Mouse (Mus musculus) retina, postnatal 1 day (tissue): ENCODE results near the gene Pi4k2a.

Experiments used
- DNase-seq: peaks from one replicate; pipeline ENCODE4 v3.0.0-alpha.2; 2012

Pi4k2a gene

DNA sequence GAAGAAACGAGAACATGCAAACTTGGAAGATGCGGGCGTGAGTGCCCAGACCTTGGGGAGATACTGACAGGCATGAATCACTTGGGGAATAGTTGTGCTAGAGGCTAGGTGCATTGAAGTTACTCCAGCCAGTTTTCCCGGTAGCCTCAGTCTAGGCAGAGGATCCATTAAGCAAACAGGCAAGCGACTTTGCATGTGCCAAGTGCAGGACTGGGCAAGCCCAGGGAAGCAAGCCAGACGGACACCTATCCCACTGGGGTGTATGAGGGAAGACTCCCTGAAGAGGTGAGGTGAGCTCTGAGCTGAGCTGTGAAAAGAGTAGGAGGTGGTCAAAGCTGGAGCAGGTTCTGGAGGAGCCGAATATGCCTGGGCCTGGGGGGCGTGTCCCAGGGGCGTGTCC is 77.2 kb downstream of the Pi4k2a start:
- DNase-seq: no peak

DNA sequence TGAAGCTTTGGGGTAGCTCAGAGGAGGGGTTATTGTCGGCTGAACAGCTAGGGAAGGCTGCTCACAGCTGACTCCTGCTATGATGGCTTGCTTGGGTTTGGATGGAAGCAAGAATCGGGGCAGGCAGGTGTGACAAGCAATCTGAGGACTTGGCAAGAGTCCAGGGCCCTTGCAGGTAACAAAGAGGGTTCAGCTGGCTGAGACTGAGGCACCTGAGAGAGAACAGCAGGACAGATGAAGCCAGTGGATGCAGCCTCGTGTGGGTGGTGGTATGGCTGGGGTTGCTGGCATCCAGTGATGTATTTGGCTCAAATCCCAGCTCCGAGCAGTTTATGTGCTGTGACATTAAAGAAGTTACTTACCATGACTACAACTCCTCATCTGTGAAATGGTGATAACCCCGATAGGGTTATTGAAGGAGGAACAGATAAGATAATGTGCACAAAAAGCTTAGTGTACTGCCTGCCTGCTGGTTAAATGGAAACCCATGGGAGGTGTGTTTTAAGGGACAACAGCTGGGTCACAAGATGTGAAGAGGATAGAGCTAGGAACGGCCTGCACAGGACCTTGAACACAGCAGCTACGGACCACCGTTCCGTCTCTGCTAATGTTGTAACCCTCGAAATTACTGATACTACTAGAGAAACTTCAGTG is 79.2 kb downstream of the Pi4k2a start:
- no peak for DNase-seq

DNA sequence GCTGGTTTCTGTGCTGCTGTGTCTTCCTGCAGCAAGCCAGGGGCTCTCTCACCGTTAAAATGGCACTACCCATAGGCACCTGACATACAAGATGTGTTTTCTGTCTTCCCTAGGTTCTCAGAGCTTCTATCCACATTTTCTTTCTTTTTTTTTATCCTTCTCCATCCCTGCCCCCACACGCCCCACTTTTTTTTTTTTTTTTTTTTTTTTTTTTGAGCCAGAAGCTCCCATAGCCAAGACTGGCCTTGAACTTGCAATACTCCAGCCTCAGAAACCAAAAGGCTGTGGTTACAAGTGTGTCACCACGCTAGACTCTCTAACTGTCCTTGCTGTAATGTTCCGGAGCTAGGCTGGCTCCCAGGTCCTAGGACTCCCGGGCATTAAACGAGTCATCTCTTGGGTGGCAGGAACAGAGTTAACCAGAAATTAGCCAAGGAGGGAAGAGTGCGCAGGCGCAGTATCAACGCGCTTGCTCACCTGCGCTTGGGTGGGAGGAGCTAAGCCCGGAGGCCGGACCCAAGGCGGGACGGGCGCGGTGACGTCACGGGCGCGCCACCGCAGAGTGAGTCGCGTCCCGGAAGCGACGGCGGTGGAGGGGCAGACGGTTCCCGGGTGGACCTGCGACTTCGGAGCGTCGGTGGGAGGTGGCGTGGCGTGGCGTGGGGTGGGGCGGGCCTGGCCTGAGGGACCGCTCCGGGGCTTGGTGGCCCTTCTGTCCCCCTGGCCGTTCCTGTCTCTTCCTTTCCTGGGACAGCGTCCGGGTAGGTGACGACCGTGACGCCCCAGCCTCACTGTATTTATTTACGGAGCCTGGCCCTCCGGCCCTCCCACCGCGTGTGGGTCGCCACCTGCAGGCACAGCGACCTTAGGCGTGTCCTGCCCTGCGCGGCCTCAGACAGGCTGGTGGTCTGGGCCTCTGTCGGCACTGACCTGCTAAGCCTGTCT is 80.0 kb downstream of the Pi4k2a start:
- peak; percentile 94 for DNase-seq
